Mouse (Mus musculus): ENCODE measurements around the gene Cblc. TPM values are rescaled to one million over a fixed set of nuclear protein-coding genes. Genes with fewer than 3 reads are reported as not detected.

Gene Cblc
- polyA plus RNA-seq, 1 experiment from 2014 or later, result not detected

DNA sequence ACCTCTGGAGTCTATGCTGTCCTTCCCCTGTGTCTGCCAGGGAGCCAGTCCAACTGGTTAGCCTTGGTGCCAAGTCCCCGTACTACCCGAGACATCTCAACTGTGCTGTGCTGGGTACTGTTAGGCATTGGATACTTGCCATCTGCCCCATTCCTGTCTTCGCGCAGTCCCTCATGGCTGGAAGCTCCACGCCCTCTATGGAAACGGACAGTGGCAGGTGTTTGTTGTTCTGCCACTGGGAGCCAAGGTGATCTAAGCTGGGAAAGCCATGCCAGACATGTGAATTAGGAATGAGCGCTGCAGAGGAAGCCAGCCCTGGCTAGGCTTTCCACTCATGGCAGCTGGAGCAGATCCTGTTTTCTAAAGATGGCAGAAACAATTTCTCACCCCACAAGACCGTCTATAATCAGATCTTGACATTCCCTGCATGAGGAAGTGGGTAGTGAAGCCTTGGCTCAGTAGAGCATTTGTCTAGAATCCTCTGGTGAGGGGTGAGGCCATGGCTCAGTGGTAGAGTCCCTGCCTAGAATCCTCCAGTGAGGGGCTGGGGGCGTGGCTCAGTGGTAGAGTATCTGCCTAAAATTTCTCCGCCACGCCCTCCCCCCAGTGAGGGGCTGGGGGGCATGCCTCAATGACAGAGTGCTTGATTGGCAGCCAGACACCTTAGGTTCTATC lies 19.4 kb downstream of the Cblc start:
- no peak overlapping the region for H3K4me3 ChIP-seq (replicated peaks; ENCODE audit: low read length)
- WGBS, result 85% methylated on average over 11 of the region's 11 CpGs
- H3K9me3 ChIP-seq (ENCODE audit: control insufficient read depth, low read length), result no peaks in the 10 kb centered on the region
- no peaks in the 10 kb centered on the region; the same call in 1 of the 2 replicates for H3K27me3 ChIP-seq (replicated peaks; ENCODE audit: control insufficient read depth, insufficient read depth, low read length)
- no peak for ATAC-seq
- H3K36me3 ChIP-seq (ENCODE audit: control insufficient read depth, insufficient read depth), result no peaks in the 10 kb centered on the region
- no peak overlapping the region for H3K4me2 ChIP-seq (ENCODE audit: low read length)
- no peak overlapping the region for H3K27ac ChIP-seq (ENCODE audit: low read length)
- no peaks in the 10 kb centered on the region for H3K4me1 ChIP-seq (replicated peaks; ENCODE audit: control insufficient read depth, insufficient read depth, low read length)
- no peak overlapping the region for H3K9ac ChIP-seq (replicated peaks; ENCODE audit: low read depth, low read length)

DNA sequence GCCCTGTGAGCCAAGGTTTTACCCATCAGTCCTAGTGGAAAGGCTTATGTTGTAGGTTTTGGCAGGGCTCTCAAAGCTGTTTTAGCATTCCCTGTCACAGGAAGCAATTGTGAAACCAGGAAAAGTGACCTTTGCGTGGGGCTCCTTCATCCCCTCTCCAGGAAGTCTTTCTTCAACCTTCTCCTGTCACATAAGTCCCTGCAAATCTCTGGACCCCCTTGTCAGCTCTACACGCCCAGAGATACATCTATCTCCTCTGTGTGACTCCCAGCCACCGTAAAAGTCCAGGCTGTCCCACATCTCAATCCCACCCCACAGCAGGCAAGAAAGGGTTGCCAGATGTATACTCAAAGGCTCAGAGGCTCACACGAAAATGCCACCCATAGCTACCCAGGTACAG lies 24.9 kb downstream of the Cblc start:
- H3K9ac ChIP-seq (replicated peaks; ENCODE audit: low read depth, low read length), result no peak overlapping the region
- no peaks in the 10 kb centered on the region for H3K36me3 ChIP-seq (ENCODE audit: control insufficient read depth, insufficient read depth)
- no peak overlapping the region for H3K27ac ChIP-seq (ENCODE audit: low read length)
- 64% methylated on average over 4 of the region's 4 CpGs for WGBS
- peaks cover 9% of the 10 kb centered on the region for H3K4me1 ChIP-seq (replicated peaks; ENCODE audit: control insufficient read depth, insufficient read depth, low read length)
- no peak for ATAC-seq
- no peak overlapping the region for H3K4me2 ChIP-seq (ENCODE audit: low read length)
- no peak overlapping the region for H3K4me3 ChIP-seq (replicated peaks; ENCODE audit: low read length)
- no peaks in the 10 kb centered on the region for H3K9me3 ChIP-seq (ENCODE audit: control insufficient read depth, low read length)
- H3K27me3 ChIP-seq (replicated peaks; ENCODE audit: control insufficient read depth, insufficient read depth, low read length), result peaks cover 28% of the 10 kb centered on the region

DNA sequence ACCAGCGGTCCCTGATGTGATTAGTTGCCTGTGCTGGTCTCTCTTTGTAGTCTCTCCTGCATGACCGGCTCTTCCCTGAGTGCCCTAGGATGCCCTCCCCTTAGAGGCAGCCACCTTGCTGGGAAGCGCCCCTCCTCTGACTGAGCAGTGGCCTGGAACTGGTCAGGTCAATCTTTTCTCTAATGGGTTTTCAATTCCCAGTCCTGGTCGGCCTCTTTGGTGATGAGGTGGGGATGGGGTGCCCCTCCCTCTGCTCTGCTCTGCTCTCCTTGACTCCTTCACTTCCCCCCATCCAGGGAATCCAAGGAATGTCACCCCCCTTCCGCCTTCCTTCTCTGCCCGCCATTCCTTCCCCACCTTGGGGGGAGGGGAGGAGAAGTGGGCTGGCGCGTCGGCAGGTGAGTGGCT lies 25.6 kb downstream of the Cblc start, which contains the start of gene Bcam:
Bcam (minus strand) TSS at position 33 of the 408 bp plus-strand sequence.
- WGBS, result 3% methylated on average over 9 of the region's 9 CpGs
- no peaks in the 10 kb centered on the region for H3K36me3 ChIP-seq (ENCODE audit: control insufficient read depth, insufficient read depth)
- peak within 1 kb of the TSS; percentile 39 for H3K4me3 ChIP-seq (replicated peaks; ENCODE audit: low read length)
- H3K27ac ChIP-seq (ENCODE audit: low read length), result no peak within 1 kb of the TSS
- ATAC-seq, result peak; percentile 39; the same call in 1 of the 2 replicates
- peaks cover 28% of the 10 kb centered on the region for H3K27me3 ChIP-seq (replicated peaks; ENCODE audit: control insufficient read depth, insufficient read depth, low read length)
- H3K4me1 ChIP-seq (replicated peaks; ENCODE audit: control insufficient read depth, insufficient read depth, low read length), result peaks cover 9% of the 10 kb centered on the region
- peak within 1 kb of the TSS; percentile 48 for H3K9ac ChIP-seq (replicated peaks; ENCODE audit: low read depth, low read length)
- H3K9me3 ChIP-seq (ENCODE audit: control insufficient read depth, low read length), result no peaks in the 10 kb centered on the region
- peak within 1 kb of the TSS; percentile 55 for H3K4me2 ChIP-seq (ENCODE audit: low read length)

DNA sequence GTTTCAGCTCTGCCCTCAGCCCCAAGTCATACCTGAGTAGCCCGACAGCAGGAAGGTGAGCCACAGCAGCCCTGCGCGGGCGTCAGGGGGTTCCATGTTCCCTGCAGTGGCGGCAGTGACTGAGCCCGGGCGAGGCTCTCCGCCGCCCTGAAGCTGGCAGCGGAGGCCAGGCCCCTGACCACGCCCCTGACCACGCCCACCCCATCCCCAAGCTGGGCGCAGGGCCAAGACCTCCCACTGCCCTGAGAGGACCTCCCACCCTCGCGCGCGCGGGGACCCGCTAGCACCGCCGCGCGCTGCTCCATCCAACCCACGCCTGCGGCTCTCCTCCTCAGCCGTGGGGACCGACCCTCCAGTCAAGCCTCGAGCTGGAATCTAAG lies 26.2 kb downstream of the Cblc start:
- Histone ChIP-seq H3K9me3 (ENCODE audit: control insufficient read depth, low read length) (no peaks in the 10 kb centered on the region), H3K4me1 (replicated peaks; ENCODE audit: control insufficient read depth, insufficient read depth, low read length) (peaks cover 9% of the 10 kb centered on the region), H3K4me3 (replicated peaks; ENCODE audit: low read length) (peak overlapping the region; percentile 39), H3K27me3 (replicated peaks; ENCODE audit: control insufficient read depth, insufficient read depth, low read length) (peaks cover 28% of the 10 kb centered on the region), H3K9ac (replicated peaks; ENCODE audit: low read depth, low read length) (peak overlapping the region; percentile 48), H3K4me2 (ENCODE audit: low read length) (peak overlapping the region; percentile 55), H3K36me3 (ENCODE audit: control insufficient read depth, insufficient read depth) (no peaks in the 10 kb centered on the region), H3K27ac (ENCODE audit: low read length) (no peak overlapping the region)
- under 1% methylated on average over 28 of the region's 28 CpGs for WGBS
- ATAC-seq, result peak; percentile 77

DNA sequence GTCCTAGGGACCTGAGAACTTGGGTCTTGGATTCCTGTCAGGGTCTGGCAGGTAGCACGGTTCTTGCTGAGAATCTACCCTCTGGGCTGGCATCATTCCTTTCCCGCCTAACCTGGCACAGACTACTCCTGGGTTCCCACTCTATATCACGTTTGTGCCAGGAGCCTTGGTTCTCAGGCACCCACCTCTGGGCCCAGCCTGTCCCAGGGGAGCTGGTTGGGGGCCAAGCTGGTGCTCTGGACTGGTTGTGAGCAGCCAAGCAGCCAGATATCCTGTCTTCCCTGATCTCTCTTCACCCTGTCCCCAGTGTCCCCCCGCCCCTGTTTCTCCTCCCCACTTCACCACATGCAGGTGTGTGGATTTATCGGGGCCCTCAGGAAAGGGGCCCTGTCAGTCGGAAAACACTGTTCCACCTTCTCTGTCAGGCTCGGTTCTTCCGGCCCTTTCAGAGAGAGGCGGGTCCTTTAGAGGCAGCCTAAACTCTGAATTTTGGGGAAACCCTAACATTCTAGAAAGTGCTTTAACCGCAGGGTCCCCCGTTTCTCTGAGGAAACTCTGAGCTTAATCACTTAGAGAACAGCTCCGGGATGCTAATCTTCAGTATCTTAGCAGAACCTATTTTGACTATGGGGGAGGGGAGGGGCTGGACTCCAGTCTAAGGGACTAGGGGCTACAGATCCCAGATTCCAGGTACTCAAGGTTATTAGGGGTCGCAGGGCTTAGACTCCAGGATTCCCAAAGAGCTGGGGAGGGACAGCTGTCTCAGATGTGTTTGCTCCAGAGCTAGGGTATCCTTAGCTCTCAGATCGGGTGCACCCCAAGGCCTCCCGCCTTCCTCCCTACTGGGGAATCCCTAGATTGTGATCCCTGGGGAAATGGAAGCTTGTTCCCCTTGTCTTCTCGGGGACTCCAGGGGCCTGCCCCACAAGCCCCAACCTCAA lies 26.9 kb downstream of the Cblc start:
- no peak; the same call in 1 of the 2 replicates for ATAC-seq
- WGBS, result 9% methylated on average over 16 of the region's 16 CpGs

DNA sequence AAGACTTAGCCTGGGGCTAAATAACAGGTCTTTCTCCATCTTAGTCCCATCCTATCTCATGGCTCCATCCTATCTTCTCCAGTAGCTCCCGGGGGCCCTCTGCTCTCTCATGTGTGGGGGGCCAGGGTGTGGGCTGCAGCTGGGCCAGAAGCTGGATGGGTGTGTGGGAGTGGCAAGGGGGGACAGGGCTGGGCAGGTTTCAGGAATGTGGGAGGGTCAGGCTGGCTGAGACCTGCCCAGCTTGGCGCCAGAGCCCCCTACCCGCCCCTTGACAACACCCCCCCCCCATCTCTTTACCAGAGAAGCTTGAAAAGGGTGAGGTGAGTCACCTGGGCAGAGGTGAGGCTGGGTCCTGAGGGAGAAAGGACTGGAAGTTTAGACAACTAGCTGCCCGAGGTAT lies 27.6 kb downstream of the Cblc start:
- no peak overlapping the region for H3K4me2 ChIP-seq (ENCODE audit: low read length)
- H3K27me3 ChIP-seq (replicated peaks; ENCODE audit: control insufficient read depth, insufficient read depth, low read length), result peaks cover 28% of the 10 kb centered on the region
- H3K4me1 ChIP-seq (replicated peaks; ENCODE audit: control insufficient read depth, insufficient read depth, low read length), result peaks cover 9% of the 10 kb centered on the region
- ATAC-seq, result no peak
- no peak overlapping the region for H3K9ac ChIP-seq (replicated peaks; ENCODE audit: low read depth, low read length)
- no peak overlapping the region for H3K27ac ChIP-seq (ENCODE audit: low read length)
- H3K36me3 ChIP-seq (ENCODE audit: control insufficient read depth, insufficient read depth), result no peaks in the 10 kb centered on the region
- WGBS, result 30% methylated on average over 4 of the region's 4 CpGs
- H3K9me3 ChIP-seq (ENCODE audit: control insufficient read depth, low read length), result no peaks in the 10 kb centered on the region
- H3K4me3 ChIP-seq (replicated peaks; ENCODE audit: low read length), result no peak overlapping the region

More for the DNA sequence above, 26.9 kb downstream of the Cblc start:
- Histone ChIP-seq H3K4me2 (ENCODE audit: low read length) (peak overlapping the region; percentile 55), H3K4me1 (replicated peaks; ENCODE audit: control insufficient read depth, insufficient read depth, low read length) (peaks cover 9% of the 10 kb centered on the region), H3K36me3 (ENCODE audit: control insufficient read depth, insufficient read depth) (no peaks in the 10 kb centered on the region), H3K27ac (ENCODE audit: low read length) (no peak overlapping the region), H3K27me3 (replicated peaks; ENCODE audit: control insufficient read depth, insufficient read depth, low read length) (peaks cover 28% of the 10 kb centered on the region), H3K9ac (replicated peaks; ENCODE audit: low read depth, low read length) (peak overlapping the region; percentile 48), H3K9me3 (ENCODE audit: control insufficient read depth, low read length) (no peaks in the 10 kb centered on the region), H3K4me3 (replicated peaks; ENCODE audit: low read length) (peak overlapping the region; percentile 39)

DNA sequence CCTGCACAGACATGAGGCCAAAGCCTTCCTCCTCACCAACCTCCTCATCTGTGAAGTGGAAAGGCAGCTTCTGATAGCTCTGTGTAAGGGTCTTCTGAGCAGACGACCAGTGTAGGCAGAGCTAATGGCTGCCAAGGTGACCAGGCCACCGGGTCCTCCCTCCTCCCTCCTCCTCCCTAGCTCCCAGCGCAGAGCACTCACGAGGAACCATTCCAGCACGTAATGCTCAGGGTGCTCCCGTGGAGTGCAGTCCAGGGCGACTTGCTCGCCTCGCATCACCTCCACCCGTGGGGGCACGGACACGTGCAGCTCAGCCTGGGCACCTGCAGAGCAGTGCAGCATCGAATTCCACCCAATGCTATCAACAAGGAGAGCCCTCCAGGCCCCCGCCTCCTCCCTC lies 28.4 kb downstream of the Cblc start:
- Histone ChIP-seq H3K4me1 (replicated peaks; ENCODE audit: control insufficient read depth, insufficient read depth, low read length) (peaks cover 9% of the 10 kb centered on the region), H3K27me3 (replicated peaks; ENCODE audit: control insufficient read depth, insufficient read depth, low read length) (peaks cover 28% of the 10 kb centered on the region), H3K4me3 (replicated peaks; ENCODE audit: low read length) (no peak overlapping the region), H3K9ac (replicated peaks; ENCODE audit: low read depth, low read length) (no peak overlapping the region), H3K4me2 (ENCODE audit: low read length) (no peak overlapping the region), H3K9me3 (ENCODE audit: control insufficient read depth, low read length) (no peaks in the 10 kb centered on the region), H3K36me3 (ENCODE audit: control insufficient read depth, insufficient read depth) (no peaks in the 10 kb centered on the region), H3K27ac (ENCODE audit: low read length) (no peak overlapping the region)
- no peak for ATAC-seq
- 68% methylated on average over 14 of the region's 14 CpGs for WGBS

DNA sequence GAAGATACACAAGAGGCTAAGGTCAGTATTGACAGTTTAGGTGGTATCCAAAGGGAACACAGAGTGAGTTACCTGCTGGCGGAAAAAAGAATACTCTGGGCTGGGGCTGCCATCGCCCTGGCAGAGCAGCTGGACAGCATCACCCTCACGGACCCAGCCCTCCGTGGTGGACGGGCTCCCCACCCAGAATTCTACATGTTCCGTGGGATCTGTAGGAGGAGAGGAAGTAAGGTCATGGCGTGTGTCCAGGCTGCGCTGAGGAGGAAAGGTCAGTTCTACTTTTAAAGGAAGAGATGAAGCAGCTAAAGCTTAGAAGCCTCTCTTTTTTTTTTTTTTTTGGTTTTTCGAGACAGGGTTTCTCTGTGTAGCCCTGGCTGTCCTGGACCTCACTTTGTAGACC lies 32.0 kb downstream of the Cblc start:
- 96% methylated on average over 8 of the region's 9 CpGs for WGBS

DNA sequence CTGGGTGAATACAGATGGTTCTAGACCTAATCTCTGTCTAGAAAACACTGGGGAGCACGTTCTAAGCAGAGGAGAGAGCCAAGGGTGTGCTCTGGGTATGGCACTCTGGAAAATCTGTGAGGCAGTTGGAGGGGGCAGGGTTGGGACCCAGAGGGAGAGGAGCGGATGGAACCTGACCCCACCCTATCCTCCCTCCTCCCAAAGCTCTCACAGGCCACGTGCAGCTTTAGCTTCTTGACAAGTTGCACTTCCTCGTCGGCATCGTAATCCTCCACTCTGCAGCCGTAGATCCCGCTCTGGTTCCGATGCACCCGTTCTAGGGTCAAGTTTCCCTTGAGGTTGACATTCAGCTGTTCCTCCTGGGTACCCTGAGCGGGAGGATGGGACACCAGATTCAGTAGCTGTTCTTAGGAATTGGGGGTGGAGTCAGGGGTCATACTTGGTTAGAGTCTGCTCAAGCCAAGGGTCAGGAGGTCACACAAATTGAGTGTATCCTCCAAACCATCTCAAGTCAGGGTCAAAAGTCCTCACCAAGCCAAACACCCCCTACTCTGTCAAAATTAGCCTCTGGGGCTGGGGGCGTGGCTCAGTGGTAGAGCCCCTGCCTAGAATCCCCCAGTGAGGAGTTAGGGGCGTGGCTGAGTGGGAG lies 32.7 kb downstream of the Cblc start:
- no peak overlapping the region for H3K27ac ChIP-seq (ENCODE audit: low read length)
- H3K4me2 ChIP-seq (ENCODE audit: low read length), result no peak overlapping the region
- no peaks in the 10 kb centered on the region for H3K36me3 ChIP-seq (ENCODE audit: control insufficient read depth, insufficient read depth)
- H3K4me1 ChIP-seq (replicated peaks; ENCODE audit: control insufficient read depth, insufficient read depth, low read length), result no peaks in the 10 kb centered on the region
- H3K27me3 ChIP-seq (replicated peaks; ENCODE audit: control insufficient read depth, insufficient read depth, low read length), result peaks cover under 1% of the 10 kb centered on the region; the same call in 1 of the 2 replicates
- no peaks in the 10 kb centered on the region for H3K9me3 ChIP-seq (ENCODE audit: control insufficient read depth, low read length)
- ATAC-seq, result no peak
- WGBS, result 88% methylated on average over 13 of the region's 13 CpGs
- no peak overlapping the region for H3K4me3 ChIP-seq (replicated peaks; ENCODE audit: low read length)
- no peak overlapping the region for H3K9ac ChIP-seq (replicated peaks; ENCODE audit: low read depth, low read length)

More for the DNA sequence above, 32.0 kb downstream of the Cblc start:
- no peaks in the 10 kb centered on the region for H3K36me3 ChIP-seq (ENCODE audit: control insufficient read depth, insufficient read depth)
- H3K9ac ChIP-seq (replicated peaks; ENCODE audit: low read depth, low read length), result no peak overlapping the region
- H3K4me2 ChIP-seq (ENCODE audit: low read length), result no peak overlapping the region
- no peaks in the 10 kb centered on the region for H3K4me1 ChIP-seq (replicated peaks; ENCODE audit: control insufficient read depth, insufficient read depth, low read length)
- no peak for ATAC-seq
- H3K27ac ChIP-seq (ENCODE audit: low read length), result no peak overlapping the region
- H3K4me3 ChIP-seq (replicated peaks; ENCODE audit: low read length), result no peak overlapping the region
- H3K9me3 ChIP-seq (ENCODE audit: control insufficient read depth, low read length), result no peaks in the 10 kb centered on the region
- H3K27me3 ChIP-seq (replicated peaks; ENCODE audit: control insufficient read depth, insufficient read depth, low read length), result peaks cover 7% of the 10 kb centered on the region

All from forebrain, embryonic 16.5 days (tissue).